Mouse (Mus musculus): ENCODE results near the gene Auts2.

DNA sequence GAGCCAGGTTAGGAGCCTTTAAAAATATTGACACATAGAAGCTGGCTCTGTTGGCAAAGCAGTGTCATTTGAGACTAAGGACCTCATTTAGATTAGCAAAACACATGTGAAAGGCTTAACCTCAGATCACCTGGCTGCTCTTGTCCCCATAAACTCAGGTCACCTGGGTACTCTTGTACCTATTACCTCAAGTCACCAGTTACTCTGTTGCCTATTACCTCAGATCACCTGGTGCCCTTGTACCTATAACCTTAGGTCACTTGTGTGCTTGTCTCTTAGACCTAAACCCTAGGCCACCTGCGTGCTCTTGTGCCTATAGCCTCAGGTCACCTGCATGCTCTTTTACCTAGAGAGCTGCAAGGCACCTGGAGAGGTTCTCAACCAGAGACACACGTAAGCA, 928.9 kb downstream of the Auts2 start:
- TF ChIP-seq CTCF (IDR thresholded peaks at IDR 0.05; ENCODE audit: low read depth) (no peak), EP300 (IDR thresholded peaks at IDR 0.05; ENCODE audit: low read depth) (no peak)
